Mouse (Mus musculus) CH12F3 (cell line): ENCODE results near the gene Arhgap29.

Experiments
- in situ Hi-C: fragments of 300-500 bp; cut with MboI; formaldehyde crosslinking; loops from 2 replicates; pipeline ENCODE4 v1.14.3; 2020; ENCODE audit warnings: low sequenced_read_pairs

The Arhgap29 gene

DNA sequence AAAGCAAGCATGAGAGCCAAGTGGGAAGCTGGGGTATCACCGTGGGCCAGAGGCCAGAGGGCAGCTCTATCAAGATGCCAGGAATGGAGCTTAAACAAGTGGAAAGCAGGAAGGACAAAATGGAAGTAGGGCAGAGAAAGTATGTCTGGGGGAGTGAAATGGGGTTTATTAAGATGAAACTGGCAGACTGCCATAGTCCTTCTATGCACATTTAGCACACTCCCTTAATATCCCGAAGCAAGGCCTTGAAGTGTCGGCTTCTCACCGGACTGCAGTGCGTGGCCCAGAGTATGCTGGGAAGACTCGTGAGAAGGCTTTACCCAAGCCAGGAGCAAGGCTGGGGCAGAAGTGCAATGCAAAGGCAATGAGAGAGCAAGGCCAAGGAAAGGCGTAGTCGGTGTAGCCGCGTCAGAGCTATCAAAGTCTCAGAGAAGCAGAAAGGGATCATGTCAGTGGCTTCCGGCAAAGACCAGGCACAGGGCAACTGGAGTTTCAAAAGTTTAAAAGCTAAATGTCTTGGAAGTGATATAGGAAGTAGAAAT is 11.1 kb upstream of the Arhgap29 start:
- in situ Hi-C loops: no loop called here

DNA sequence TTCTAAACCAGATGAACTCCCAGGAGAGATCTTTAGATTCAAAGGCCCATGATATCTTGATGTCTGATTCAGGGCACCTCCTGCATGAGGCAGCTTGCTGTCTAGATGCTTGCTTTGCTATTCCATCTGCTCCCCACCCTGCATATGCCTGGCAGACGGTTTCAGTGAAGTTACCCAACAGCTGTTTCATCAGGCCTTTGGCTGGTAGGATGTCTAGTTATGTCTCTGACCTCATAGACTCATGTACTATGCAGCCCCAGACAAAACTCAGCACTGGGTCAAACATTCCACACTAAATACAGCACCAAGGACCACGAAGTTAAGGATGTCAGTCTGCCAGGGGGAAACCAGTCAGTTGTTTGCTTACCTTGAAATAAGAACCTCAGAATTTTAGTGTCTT is 6.4 kb upstream of the Arhgap29 start:
- in situ Hi-C loops: no loop called here

DNA sequence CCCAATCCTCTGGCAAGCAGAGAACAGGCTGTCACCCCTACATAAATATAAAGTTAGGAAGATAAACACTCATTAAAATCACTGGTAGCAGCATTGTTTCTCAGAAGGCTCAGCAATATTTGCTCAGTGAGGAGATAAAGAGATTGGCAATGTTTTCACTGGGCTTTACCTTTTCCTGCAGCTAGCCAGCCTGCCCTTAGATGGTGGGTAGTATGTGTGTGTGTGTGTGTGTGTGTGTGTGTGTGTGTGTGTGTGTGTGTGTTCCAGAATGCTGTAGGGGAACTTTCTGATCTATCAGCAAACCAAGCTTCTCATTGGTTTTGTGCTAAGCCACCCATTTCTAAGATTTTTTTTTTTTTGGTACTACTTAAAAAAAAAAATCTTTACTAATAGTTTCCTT is 5.6 kb upstream of the Arhgap29 start:
- in situ Hi-C loops: no loop called here

DNA sequence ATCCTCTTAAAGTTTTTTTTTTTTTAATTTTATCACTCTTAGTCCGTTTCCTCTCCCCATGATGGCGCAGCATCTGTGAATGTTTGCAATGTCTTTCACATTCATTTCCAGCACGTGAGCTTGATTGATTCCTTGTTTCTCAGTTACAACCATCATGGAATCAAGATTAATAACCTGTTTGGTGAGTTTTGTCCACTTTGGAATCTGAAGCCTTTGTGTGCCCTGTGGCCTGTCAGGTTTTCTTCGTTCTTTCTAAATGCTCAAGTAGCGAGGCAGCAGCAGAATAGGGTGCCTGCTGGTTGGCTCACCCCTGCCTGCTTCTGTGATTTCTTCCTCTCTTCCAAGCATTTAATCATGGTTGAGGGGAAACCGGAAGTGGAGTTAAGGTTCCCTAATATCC is 2.2 kb upstream of the Arhgap29 start:
- in situ Hi-C loops: no loop called here

DNA sequence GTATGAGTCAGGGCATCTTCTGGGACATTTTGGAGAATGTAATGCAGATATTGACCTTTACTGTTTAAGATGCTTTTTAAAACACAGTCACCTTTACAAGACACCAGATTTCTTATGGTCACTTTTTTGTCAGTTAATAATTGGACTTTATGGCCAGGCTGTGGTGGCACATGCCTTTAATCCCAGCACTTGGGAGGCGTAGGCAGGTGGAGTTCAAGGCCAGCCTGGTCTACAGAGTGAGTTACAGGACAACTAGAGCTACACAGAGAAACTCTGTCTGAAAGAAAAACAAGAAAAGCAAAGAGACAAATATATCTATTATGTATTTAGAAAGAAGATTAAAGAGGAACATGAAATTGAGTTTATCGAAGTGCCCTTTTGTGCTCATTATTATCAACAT is 1.2 kb upstream of the Arhgap29 start:
- in situ Hi-C loops: no loop called here

DNA sequence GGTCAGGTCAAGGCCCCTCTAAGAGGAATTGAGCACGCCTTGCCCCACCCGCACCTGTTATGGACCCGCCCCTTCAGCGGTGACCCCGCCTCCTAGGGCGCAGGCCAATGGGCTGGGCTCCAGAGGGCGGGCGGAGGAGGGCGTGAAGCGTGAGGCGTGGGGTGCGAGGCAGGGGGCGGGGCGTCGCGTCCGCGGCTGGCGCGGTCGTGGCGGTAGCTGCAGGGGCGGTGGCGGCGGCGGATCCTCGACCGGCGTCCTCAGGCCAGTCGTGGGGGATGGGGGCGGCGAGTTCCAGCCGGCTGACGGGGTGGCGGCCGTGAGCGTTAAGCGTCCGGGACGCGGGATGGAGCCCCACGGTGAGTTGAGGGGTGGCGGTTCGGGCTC is 700 bp downstream of the Arhgap29 start:
- in situ Hi-C loops: no loop called here

DNA sequence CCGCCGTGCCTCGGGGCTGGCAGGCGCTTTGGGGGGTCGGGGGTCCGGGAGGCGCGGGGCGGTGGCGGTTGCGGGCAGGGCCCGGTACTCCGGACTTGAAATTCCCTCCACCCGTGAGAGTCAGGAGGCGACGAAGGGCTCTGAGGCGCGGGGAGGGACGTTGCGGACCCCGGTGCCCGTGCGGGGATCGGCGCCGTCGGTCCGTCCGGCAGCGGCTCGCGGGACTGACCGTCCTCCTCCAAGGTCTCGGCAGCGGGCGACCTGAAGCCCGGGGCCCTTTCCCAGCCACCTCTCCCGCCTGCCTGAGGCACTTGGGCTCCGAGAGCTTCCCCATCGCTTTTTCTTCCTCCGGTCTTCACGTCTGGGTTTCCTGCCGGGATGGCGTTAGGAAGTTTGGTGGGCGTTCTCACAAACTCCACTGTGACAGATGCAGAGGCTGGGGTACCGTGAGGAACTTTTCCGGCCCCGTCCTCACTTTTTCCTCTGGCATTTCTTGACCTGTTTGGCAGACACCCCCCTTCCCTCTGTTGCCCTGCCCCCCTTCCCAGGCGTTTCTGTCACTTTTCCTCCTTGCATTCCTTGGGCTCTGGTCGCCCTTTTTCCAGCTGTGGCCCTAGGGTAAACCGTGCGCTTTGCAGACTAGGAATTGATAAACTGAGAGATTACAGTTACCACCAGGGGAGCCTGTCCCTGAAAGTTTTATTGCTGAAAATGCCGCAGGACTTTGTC is 1.3 kb downstream of the Arhgap29 start:
- in situ Hi-C loops: no loop called here

DNA sequence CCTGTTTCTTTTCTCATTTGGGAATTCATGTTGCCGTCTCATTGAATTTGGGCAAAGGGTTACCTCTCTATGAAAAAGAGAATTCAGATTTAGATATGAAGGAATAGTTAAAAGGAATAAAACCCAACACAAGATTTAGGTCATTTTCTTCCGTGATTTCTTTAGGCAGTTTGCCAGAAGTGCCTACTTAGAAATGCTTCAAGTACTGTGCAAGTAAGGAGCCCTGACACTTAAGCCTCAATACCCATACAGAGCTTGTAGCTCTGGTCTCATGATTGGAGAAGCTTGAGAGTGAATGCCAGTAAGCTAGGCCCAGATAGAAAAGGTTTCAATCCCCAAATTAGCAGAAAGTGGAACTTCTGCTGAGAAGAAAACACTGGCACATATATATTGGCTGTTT is 2.1 kb downstream of the Arhgap29 start:
- in situ Hi-C loops: no loop called here

DNA sequence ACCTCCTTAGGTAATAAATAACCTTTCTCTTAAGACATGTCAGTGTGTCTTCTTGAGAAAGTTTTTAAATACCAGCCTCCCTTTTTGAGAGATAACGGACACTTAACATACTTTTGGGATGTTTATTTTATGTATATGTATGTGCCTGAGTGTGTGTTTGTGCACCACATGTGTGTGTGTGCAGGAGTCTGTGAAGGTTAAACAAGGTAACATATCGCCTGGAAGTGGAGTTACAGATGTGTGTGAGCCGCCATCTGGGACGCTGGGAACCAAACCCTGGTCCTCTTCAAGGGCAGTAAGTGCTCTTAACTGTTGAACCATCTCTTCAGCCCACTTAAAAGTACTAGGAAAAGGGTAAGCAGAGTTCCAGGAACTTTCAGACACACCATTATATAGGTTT is 3.2 kb downstream of the Arhgap29 start:
- in situ Hi-C loops: no loop called here

DNA sequence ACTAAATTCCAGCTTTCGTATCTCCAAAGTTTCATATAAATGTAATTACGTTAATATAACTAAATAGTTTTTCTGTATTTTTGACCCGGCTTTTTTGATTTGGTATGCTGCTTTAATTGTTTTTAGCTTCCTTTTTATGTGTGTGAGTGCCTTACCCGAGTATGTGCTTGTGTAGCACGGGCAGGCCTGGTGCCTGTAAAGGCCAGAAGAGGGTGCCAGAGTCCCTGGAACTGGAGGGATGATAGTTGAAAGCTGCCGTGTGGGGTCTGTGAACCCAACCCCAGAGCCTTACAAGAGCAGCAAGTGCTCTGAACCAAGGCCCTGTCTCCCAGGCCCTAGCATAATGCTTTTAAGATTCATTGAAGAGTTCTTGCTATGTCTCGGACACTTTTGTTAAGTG is 4.4 kb downstream of the Arhgap29 start:
- in situ Hi-C loops: no loop called here

DNA sequence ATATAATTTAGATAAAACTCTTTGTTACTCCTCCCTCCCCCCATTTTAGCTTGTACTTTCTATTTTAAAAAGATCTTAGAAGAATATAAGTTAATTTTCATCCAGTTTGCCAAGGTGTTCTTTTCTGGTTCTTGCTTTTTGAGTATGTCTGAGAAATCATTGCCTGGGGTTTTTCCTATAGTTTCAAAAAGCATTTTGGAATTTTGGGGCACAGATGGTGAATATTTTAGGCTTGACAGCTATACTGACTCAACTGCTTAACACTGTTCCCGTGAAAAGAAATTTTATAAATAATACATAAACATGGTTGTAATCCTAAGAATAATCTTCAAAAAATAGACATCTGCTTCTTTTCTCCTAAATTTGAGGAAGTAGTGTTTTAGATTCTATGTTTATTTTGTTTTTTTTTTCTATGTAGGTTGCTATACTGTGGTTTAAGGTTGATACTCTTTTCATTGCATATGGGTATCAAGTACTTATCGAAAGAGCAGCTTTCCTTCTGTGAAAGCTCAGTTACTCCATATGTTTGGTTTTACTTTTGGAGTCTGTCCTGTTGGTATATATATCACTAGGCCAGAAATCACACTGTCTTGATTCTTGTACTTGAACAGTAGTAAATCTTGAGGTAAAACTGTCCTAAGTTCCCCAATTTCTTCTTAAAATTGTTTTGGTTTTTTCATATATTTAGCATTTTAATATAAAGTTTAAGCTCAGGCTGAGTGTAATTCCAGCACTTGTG is 5.4 kb downstream of the Arhgap29 start:
- in situ Hi-C loops: no loop called here

DNA sequence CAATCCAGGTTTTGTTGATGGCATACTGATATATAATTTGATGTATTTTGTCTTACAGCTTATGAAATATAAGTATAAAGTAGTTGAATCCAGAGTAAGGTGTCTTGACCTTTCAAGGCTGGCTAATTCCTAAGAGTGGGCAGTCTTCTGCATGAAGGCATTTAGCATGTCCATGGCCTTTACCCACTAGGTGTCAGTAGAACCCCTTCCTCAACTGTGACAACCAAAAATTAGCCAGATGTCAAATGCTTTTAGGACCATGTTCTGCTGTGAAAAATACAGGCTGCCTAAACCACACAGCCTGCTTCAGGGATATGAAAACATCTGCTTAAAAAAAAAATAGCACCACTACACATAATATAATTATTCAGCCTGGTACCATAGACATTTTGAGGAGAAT is 11.8 kb downstream of the Arhgap29 start:
- in situ Hi-C loops: no loop called here

DNA sequence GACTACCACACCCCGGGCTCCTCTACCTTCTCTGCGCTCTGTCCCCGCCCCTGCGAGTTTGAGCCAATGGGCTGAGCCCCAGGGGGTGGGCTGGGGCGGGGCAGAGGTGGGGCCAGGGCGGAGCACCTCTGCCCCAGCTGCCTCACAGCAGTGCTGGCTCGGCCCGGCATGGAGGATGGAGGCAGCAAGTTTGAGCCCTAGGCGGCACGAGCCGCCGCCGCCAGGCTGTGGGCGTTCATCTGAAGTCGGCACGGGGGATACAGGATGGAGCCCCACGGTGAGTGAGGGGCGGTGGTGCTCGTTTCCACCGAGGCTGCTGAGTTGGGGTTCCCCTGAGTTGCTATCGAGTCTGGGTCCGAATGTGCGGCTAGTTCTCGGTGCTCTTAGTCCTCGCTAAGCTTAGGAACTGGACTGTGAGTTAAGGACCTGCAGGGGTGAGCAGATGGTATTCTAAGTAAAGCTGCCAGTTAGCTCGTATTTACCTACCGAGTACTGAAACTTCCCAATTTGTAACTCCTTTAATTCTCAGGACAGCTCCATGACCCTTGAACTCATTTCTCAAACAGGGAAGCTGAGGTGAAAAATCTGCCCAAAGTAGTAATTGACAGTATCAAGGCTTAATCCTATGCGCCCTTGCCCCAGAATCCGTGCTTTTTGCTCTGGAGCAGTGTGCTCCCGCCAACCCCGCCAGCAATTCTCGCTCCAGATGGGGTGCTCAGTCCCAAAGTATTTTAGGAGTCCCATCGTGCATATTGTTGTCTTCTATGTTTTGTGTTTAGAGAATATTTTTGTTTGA is 15.5 kb downstream of the Arhgap29 start:
- in situ Hi-C loops: no loop called here

DNA sequence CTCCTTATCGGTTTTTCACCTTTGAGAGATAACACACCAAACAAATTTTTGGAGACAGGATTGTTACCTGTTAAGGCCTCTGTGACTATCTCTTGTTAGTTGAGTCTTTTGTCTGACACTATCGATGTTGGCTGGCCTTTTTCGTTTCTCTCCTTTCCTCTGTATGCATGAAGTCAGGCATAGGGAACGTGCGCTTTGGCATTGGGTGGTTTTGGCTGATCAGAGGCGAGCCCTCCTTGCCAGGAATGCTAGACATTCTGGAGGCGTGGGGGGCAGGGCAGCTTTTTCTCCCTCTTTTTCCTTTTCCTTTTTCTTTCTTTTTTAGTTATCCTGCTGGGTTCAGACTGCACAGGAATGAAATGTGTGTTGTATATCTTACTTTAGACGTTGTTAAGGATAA is 16.3 kb downstream of the Arhgap29 start:
- in situ Hi-C loops: no loop called here

DNA sequence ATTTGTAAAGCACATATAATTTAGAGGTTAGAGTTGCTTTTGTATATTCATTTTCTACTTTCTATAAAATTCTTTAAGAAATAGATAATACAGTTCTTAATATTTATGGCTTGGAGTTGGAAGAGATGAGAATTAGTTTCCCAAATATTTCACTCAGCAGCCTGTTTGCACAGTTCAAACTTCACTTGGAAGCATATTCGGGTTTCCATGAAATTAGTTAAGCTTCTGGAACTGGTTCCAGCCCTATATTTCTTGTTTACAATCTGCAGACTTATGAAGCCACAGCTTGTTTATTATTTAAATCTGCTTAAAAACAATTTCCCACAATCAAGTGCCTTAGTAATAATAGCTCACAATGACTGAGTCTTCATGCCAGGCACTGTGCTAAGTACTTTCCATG is 17.1 kb downstream of the Arhgap29 start:
- in situ Hi-C loops: no loop called here

DNA sequence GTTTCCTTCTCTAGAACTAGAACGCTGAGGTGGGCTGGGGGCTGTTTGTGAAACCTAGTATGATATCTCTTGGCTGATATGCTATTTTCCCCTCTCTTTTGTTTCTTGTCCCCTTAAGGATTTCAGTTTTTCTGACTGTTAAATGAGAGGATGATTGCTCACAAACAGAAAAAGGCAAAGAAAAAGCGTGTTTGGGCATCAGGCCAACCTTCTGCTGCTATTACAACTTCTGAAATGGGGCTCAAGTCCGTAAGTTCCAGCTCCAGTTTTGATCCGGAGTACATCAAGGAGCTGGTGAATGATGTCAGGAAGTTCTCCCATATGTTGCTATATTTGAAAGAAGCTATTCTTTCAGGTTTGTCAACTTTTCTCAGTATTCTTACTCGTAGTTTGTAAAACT is 21.4 kb downstream of the Arhgap29 start:
- in situ Hi-C loops: loop anchor here (10.0 kb wide), 1 partner anchor 131 kb away; no protein-coding TSS in a partner anchor

DNA sequence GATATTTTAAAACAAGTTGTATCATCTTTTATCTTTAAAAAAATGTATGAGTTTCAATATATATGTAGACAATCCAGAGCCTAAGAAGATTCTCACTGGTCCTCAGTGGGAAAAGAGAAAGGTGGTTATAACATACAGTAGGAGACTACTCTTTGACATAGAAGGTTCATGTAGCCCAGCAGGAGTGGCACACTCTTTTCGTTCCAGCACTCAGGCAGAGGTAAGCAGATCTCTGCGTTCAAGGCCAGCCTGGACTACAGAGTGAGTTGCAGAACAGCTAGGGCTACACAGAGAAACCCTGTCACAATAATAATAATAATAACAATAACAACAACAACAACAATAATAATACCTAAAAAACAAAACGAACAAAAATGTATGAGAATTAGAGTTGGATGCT is 23.0 kb downstream of the Arhgap29 start:
- in situ Hi-C loops: loop anchor here (10.0 kb wide), 1 partner anchor 129 kb away; no protein-coding TSS in a partner anchor

DNA sequence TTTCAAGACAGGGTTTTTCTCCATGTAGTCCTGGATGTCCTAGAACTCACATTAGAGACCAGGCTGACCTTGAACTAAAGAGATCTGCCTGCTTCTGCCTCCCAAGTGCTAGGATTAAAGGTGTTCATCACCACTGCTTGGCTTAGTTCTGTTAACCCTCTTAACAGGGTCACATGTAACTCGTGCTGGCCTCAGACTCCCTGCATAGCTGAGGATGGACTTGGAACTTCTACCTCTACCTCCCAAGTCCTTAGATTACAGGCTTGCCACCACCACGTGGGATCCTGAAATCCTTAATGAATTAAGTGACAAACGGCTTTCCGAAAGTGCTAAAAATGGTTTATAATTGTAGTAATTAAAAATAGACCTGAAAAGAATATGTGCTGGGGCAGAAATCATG is 29.0 kb downstream of the Arhgap29 start:
- in situ Hi-C loops: no loop called here

DNA sequence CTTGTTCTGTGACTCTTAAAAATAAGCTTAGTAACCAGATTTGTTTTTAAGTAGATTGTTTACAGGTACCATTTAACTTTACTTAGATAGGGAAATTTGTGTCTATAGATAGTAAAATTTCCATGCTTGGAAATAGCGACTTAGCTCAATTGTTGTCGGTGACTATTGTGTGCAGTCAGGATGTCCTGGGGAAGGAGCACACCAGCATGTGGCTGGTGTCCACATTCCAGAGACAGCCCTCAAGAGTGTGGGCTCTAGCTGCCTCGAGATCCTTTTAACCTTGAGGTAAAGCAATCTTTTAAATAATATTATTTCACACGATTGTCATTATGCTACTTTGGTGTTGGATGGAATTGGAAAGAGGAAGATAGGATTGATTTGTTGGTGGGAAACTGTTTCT is 30.1 kb downstream of the Arhgap29 start:
- in situ Hi-C loops: no loop called here

DNA sequence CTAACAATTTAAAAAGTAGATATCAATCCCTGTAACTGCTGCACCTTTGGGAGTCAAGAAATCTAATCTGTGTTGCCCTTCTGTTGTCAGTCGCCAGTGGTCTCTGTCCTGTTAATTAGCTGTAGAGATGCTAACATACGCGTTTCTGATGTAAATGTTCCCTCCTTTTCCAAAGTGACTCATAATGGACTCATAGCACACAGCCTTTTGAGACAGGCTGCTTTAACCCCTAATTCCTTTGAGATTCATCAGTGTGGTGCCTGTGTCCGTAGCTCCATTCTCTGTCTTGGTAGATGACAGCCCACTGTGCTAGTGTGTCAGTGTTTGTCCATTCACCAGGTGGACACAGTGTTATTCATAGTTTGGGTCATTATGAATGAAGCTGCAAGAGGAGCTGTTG is 42.8 kb downstream of the Arhgap29 start:
- in situ Hi-C loops: no loop called here

DNA sequence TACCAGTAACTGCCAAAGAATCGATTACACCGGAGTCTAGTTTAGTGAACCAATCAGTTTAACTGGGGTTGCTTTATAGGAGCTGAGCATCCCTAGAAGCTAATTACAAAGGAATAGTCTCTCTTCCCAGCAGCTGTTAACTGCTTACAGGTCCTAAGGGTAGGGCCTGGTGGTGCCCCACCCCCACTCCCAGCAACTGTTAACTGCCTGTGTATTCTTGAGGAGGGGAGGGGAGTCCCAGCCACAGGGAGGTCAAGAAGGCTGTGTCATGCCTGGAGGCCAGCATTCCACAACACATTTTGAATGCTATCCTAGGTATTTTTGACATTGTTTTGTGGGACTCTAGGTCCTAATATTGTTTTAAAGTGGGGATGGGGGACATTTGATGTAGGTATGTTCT is 47.6 kb downstream of the Arhgap29 start:
- in situ Hi-C loops: no loop called here

DNA sequence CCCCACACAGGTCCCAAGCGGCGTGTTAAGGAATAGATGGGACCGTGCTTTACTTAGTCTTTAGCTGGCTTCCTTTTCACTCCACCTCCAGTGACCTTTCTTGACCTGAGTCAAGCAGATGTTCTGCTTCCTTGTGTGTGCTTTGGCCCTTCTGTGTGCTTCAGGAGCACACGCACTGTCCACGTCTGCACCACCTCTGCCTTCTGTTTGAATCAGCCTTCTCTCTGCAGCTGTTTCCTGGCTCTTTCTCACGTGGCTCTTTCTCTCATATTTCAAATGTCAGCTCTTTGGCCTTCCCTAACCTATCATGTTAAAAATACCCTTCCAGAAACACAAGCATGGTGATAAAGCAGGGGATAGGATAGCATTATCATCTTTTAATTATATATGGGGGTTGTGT is 49.2 kb downstream of the Arhgap29 start:
- in situ Hi-C loops: no loop called here
